In genomic region chr15:78786411-78786818, GRCm38 (mm10) we compare ENCODE assay signal across 9 mouse cellular contexts. TPM values are rescaled to one million over a fixed set of nuclear protein-coding genes. Genes with fewer than 3 reads are reported as not detected.
DNase-seq lines count a peak whose midpoint lies in the region; ATAC-seq lines count a peak whose summit lies in the region.
"Had no signal": no experiment of that assay in that cellular context is flagged by ENCODE, and none has a peak within 500 bp of the region (broad histone marks: within the 10 kb centered on the region; RNA-seq: fewer than 3 reads in every experiment).

No protein-coding gene starts in this region.

- peak; percentile 99 for DNase-seq in heart, adult 11 months
- no peak for DNase-seq in heart, postnatal 4 days
- peak; percentile 45 for DNase-seq in MN1 (ENCODE audit: low spot score)
- DNase-seq in heart, adult 9 months (ENCODE audit: low spot score in 2 of 2): peak; percentile 81 to 83
- peak; percentile 53 for DNase-seq in kidney, postnatal 36 days
- no peak for DNase-seq in urinary bladder, postnatal 25 days (ENCODE audit: low spot score)
- DNase-seq in urinary bladder, postnatal 4 days (ENCODE audit: low spot score in 2 of 2): no peak

- ATAC-seq in granulocyte monocyte progenitor cell, adult 5-6 weeks (replicated peaks; ENCODE audit: poor library complexity, severe bottlenecking): no peak
- ATAC-seq: CD4-positive, CD25-positive, alpha-beta regulatory T cell, adult 4 months had no signal

RNA-seq across cellular contexts. Expression of gene Mfng, which starts 13.1 kb away (rescaled TPM):
- total RNA-seq in heart, postnatal 4 days (2021): 10 to 100 TPM; 17.6 to 18.1 TPM
- total RNA-seq in granulocyte monocyte progenitor cell, adult 5-6 weeks (2014; fragmentation: Nextera tagmentation): 31.2 and 34.9 TPM in 2 replicates
- total RNA-seq in granulocyte monocyte progenitor cell, adult 5-6 weeks (2017): 4.5 and 8.2 TPM in 2 replicates

RNA-seq across cellular contexts. Expression of gene Card10, which starts 16.4 kb away (rescaled TPM):
- 10 to 100 TPM; 15.9 to 18.8 TPM for total RNA-seq in heart, postnatal 4 days (2021)
- total RNA-seq in granulocyte monocyte progenitor cell, adult 5-6 weeks (2014; fragmentation: Nextera tagmentation): not detected in 2 replicates
- total RNA-seq in granulocyte monocyte progenitor cell, adult 5-6 weeks (2017): 0.22 TPM in 1 of 2 replicates, not detected in the other

RNA-seq across cellular contexts. Expression of gene Cdc42ep1, which starts 56.0 kb away (rescaled TPM):
- 10 to 100 TPM; 55.3 to 59.9 TPM for total RNA-seq in heart, postnatal 4 days (2021)
- total RNA-seq in granulocyte monocyte progenitor cell, adult 5-6 weeks (2014; fragmentation: Nextera tagmentation): not detected in 2 replicates
- not detected in 2 replicates for total RNA-seq in granulocyte monocyte progenitor cell, adult 5-6 weeks (2017)

Comparison
In these comparisons a context has a peak if more than half of its experiments do, and no peak if none do; other contexts are left out.
1. DNase-seq: peak in heart, adult 11 months (single experiment), MN1 (single experiment), heart, adult 9 months (2 of 2) and kidney, postnatal 36 days (2 of 2); none in heart, postnatal 4 days (single experiment), urinary bladder, postnatal 25 days (single experiment) and urinary bladder, postnatal 4 days (0 of 2).
2. RNA of gene Card10, which starts 16.4 kb away (total RNA-seq): 15.9 to 18.8 TPM in heart, postnatal 4 days; 0.22 TPM in granulocyte monocyte progenitor cell, adult 5-6 weeks; every median in the first group is over 10 times any median in the second.
3. RNA of gene Cdc42ep1, which starts 56.0 kb away (total RNA-seq): 55.3 to 59.9 TPM in heart, postnatal 4 days; not detected in granulocyte monocyte progenitor cell, adult 5-6 weeks; every median in the first group is over 10 times any median in the second.